Mouse (Mus musculus): ENCODE results near the gene Ccm2. TPM values are rescaled to one million over a fixed set of nuclear protein-coding genes. Genes with fewer than 3 reads are reported as not detected.

The Ccm2 gene
- total RNA-seq, 2 experiments from 2014 or later = 63.5 to 67.0 TPM

DNA sequence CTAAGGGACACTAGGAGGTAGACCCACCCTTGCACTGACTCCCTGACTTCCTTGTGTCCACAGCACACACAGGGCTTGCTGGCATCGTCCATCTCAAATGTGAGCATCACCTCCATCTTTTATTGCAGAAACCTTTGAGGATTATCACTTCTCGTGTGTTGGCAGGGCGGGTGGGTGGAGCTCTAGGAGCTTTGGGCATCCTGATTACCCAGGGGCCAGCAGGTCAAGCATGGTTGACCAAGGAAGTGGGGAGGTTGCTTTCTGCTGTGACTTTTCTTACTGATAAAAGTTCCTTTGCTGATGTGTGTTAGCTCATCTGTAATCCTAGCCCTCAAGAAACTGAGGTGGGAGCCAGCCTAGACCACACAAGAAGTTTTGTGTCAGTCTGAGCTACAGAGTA is 29.5 kb downstream of the Ccm2 start:
- no peak for DNase-seq (ENCODE audit: low spot score in 2 of 2)

DNA sequence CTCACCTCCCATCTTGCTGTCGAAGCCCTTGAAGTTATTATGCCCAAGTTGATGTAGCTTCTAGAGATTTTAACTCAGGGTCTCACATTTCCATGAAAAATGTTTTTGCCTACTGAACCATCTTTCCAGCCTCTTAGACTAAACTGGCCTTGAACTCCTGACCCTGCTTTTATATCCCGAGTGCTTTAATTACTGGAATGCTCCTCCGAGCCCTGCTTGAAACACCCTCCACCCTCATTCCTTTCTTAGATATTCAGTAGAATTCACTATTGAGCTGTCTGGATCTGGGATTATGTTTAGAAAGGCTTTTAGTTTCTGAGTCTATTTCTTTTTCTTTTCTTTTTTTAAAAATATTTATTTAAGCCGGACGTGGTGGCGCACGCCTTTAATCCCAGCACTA is 32.7 kb downstream of the Ccm2 start:
- DNase-seq (ENCODE audit: low spot score in 2 of 2) = no peak

DNA sequence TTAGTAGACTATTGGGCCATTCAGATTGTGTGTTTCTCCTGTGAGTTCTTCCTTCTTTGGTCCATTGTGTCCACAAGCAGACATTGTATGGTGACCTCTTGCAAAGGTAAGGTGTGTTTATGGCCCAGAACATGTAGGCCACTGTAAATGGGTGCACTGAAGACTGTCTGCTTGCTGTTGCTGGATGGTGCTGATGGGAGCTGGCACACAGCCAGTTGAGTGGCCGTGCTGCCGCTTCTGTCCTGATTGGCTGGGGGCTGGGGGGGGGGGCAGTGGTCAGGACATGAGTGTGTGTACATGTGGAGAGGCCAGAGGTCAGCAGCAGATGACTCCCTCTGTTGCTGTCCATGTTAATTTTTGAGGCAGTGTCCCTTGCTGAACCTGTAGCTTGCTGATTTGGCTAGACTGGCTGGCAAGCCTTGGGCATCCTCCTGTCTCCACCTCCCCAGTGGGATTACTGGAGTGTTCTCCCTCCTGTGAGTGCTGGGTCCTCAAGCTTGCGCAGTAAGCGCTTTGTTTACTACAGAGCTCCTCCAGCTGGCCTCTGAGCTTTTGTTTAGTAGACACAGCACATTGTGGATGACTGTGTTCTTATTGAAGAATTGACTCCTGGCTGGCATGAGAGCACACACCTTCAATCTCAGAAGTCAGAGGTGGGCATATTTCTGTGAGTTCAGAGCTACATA is 33.5 kb downstream of the Ccm2 start:
- no peak for DNase-seq (ENCODE audit: low spot score in 2 of 2)

GRCm38 (mm10) chr11:6581560-6581959 is 34.9 kb downstream of the Ccm2 start:
- DNase-seq (ENCODE audit: low spot score in 2 of 2) = no peak

DNA sequence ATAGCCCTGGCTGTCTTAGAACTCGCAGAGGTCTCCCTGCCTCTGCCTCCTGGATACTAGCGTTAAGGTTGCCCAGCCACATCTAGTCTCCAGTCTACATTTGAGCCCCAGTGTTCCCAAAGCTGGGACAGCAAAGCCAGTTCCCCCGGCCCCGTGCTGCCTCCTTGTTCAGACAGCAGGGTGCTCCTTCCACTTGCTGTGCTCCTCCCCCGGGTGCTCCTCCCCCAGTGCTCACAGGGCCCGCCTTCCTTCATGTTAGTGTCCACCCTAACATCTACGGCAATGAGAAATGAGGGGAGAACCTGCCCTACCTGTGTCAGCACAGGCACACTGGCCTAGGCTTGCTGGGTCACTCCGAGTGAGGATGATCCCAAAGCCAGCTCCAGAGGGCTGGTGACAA is 39.1 kb downstream of the Ccm2 start:
- no peak for DNase-seq (ENCODE audit: low spot score in 2 of 2)

DNA sequence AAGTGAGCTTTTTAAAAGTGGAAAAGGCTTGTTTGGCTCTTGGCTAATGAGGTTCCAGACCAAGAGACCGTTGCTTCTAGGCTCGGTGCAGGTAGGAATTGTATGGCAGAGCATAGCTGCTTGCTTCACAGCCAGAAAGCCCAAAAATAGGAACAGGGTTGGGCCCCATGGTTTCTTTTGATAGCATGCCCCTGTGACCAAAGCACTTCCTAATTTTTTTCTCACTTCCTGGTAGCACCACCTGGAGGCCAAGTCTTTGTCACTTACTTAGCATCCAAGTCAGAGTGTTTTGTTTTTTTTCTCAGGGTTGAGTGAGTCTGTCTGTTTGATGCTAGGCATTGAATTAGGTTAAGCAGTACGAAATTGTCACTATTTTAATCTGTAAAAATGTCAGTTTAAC is 40.0 kb downstream of the Ccm2 start:
- no peak for DNase-seq (ENCODE audit: low spot score in 2 of 2)

- DNase-seq (ENCODE audit: low spot score in 2 of 2) = no peak
These were observed 40.7 kb downstream of the Ccm2 start for GRCm38 (mm10) chr11:6587249-6587940.

- no peak for DNase-seq (ENCODE audit: low spot score in 2 of 2)
These were observed 41.6 kb downstream of the Ccm2 start for GRCm38 (mm10) chr11:6588295-6588694.

DNA sequence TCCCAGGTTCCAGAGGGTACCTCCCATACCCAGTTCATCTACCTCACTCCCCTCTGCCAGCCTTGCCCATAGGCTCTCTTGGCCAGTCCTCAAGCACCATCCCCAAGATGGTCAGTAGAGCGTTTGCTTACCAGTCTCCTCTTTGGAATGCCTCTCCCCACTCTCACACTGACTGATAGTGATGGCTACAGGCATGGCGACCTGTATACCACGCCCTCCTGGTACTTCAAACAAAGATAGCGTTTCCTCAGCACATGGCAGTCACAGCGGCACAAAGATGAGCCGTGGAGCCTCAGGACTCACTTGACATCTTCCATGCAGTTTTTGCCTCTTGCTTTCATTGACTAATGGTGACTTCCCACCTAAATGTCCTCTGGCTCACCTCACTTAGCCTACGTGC is 43.2 kb downstream of the Ccm2 start:
- DNase-seq (ENCODE audit: low spot score in 2 of 2) = no peak

GRCm38 (mm10) chr11:6590933-6591675 is 44.4 kb downstream of the Ccm2 start:
- no peak for DNase-seq (ENCODE audit: low spot score in 2 of 2)

GRCm38 (mm10) chr11:6593406-6593805 is 46.7 kb downstream of the Ccm2 start:
- DNase-seq (ENCODE audit: low spot score in 2 of 2) = no peak

DNA sequence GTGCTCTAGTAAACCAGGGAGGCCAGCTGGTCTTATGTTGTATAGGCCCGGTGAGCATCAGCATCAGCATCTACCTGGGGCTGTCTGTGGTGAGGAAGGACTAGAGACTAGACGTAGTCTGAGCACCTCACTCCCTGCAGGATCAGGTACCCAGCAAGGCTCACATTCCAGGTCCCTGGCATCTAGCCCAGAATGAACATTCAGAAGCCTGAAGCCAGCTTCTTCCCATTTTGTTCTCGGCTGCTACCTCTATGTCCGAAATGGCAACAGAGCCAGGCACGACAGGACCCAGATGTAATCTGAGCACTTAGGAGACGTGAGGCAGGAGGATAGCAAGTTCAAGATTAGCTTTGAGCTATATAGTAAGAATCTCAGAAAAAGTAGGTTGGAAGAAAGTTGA is 48.2 kb downstream of the Ccm2 start:
- DNase-seq (ENCODE audit: low spot score in 2 of 2) = peak in 1 of 2 experiments; percentile 15

DNA sequence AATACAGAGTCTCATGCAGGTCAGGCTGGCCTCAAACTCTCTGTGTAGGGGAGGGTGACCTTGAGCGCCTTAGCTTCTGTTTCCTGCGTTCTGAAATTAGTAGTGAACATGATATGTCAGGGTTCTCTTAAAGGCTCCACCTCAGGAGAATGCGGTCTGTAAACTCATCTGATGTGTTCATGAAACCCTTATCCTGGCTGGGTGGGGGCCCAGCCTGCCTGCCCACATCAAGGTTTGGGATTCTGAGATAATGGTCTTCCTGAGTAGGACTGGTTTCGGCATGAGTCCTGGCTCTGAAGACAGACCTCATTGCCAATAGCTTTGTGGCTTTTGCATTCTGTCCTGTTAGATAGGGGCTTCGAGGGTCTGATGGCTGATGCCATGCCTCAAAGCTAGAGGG is 48.7 kb downstream of the Ccm2 start:
- no peak for DNase-seq (ENCODE audit: low spot score in 2 of 2)

DNA sequence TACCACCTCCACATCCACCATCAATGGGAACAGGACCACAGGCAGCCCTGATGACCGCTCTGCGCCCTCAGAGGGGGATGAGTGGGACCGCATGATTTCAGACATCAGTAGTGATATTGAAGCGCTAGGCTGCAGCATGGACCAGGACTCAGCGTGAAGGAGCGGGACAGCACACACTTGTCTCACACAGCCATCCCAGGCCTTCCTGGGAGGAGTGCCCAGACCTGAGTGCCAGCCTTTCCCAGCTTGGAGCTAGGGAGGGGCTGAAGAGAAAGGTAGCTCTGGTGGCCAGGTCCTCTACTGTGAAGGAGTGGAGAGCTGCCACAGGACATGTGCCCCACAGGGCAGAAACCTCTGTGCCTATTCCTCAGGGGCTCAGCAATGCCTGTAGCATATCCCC is 49.5 kb downstream of the Ccm2 start:
- DNase-seq (ENCODE audit: low spot score in 2 of 2) = no peak

- no peak for DNase-seq (ENCODE audit: low spot score in 2 of 2)
These were observed 49.9 kb downstream of the Ccm2 start for GRCm38 (mm10) chr11:6596616-6597015.

DNA sequence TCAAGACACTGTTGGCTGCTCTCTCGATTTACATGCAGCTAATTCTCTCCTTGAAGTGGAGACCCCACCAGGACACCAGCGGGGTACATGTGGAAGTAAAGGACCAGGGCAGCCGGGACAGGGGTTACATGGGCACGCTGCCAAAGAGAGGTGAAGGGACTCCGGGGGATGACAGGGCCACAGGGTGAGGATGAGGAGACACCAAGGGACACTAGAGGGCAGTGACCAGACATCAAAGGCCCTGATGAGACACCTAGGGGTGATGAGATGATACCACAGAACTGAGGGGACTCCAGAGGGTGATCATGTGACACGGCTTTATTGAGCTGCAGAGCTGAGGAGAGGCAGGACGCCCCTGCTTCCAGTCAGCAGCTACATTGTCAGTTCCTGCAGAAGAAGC is 50.8 kb downstream of the Ccm2 start:
- no peak for DNase-seq (ENCODE audit: low spot score in 2 of 2)

- no peak for DNase-seq (ENCODE audit: low spot score in 2 of 2)
These were observed 51.7 kb downstream of the Ccm2 start for GRCm38 (mm10) chr11:6598191-6598889.

DNA sequence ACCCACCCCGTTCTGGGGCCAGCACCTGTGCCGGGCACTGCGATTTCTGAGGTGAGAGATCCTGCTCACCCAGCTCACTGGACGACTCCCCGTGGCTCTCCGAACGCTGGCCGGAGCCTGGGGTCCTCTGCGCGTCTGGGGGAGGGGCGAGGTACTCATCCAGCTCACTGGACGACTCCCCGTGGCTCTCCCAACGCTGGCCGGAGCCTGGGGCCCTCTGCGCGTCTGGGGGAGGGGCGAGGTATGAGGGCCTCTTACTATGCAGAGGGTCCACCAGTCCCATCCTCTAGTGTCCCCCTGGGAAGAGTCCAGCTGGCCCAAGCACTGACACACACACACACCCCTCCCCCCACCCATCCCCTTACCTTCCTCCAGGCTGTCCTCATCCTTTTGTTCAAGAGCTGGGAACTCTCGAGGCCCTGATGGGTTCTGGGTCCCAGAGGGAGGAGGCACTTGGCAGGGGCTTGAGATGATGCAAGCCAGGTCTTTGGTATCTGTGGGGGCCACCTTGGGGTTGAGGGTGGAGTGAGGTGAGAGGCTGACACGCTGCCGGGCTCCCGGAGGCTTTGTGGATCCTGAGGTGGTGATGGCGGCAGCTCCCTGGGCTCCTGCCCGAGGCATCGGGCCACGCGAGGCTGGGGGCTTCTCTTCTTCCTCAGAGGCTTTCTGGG is 52.5 kb downstream of the Ccm2 start:
- peak in 1 of 2 experiments; percentile 14 for DNase-seq (ENCODE audit: low spot score in 2 of 2)

- no peak for DNase-seq (ENCODE audit: low spot score in 2 of 2)
These were observed 53.1 kb downstream of the Ccm2 start for GRCm38 (mm10) chr11:6599831-6600230.

GRCm38 (mm10) chr11:6600284-6600944 is 53.7 kb downstream of the Ccm2 start:
- no peak for DNase-seq (ENCODE audit: low spot score in 2 of 2)
